Mouse (Mus musculus) embryonic facial prominence, embryonic 12.5 days (tissue): Measurements from ENCODE around the gene Hsf2bp. TPM values are rescaled to one million over a fixed set of nuclear protein-coding genes. Genes with fewer than 3 reads are reported as not detected.

Experiments
- ATAC-seq: fragments of 200-750 bp; cut with Nextera tagmentation; 2 replicates; pipeline ENCODE4 v1.8.0; 2017; ENCODE audit not compliant: insufficient number of reproducible peaks, insufficient read depth, low FRiP score, low TSS enrichment
- H3K27ac ChIP-seq: fragments of 300-500 bp; sonication (generic); 2 replicates; pipeline ENCODE4 v1.5.1; 2016; ENCODE audit warnings: mild to moderate bottlenecking
- H3K27me3 ChIP-seq: fragments of 300-500 bp; sonication (generic); 2 replicates; pipeline ENCODE4 v1.6.1; 2016; ENCODE audit warnings: mild to moderate bottlenecking, moderate library complexity
- H3K36me3 ChIP-seq: fragments of 300-500 bp; sonication (generic); 2 replicates; pipeline ENCODE4 v1.6.1; 2016; ENCODE audit warnings: mild to moderate bottlenecking
- H3K4me1 ChIP-seq: fragments of 300-500 bp; sonication (generic); 2 replicates; pipeline ENCODE4 v1.6.1; 2016
- H3K4me2 ChIP-seq: fragments of 300-500 bp; sonication (generic); replicated peaks from 2 replicates; pipeline ENCODE4 v1.6.1; 2016; ENCODE audit warnings: mild to moderate bottlenecking, moderate library complexity
- H3K4me3 ChIP-seq: fragments of 300-500 bp; sonication (generic); 2 replicates; pipeline ENCODE4 v1.5.1; 2016; ENCODE audit warnings: mild to moderate bottlenecking
- H3K9ac ChIP-seq: fragments of 300-500 bp; sonication (generic); 2 replicates; pipeline ENCODE4 v1.6.1; 2016; ENCODE audit warnings: mild to moderate bottlenecking, moderate library complexity
- H3K9me3 ChIP-seq: fragments of 300-500 bp; sonication (generic); 2 replicates; pipeline ENCODE4 v1.6.1; 2016; ENCODE audit warnings: mild to moderate bottlenecking, moderate library complexity
- WGBS: fragments of 180-500 bp; shearing (Covaris S2); methylation state at CpG from one replicate; pipeline ENCODE4 v1.1.7; 2016; 5-methylcytosine and 5-hydroxymethylcytosine counted together
- polyA plus RNA-seq: library from polyadenylated mRNA; unstranded; fragments of >200 nt; fragmentation: Nextera tagmentation; extraction: Ambion mirVana; gene quantifications from 2 replicates; pipeline ENCODE4 v1.2.1, GENCODE M21; 2016

The Hsf2bp gene
- polyA plus RNA-seq, 1 experiment from 2014 or later: 0.35 TPM

DNA sequence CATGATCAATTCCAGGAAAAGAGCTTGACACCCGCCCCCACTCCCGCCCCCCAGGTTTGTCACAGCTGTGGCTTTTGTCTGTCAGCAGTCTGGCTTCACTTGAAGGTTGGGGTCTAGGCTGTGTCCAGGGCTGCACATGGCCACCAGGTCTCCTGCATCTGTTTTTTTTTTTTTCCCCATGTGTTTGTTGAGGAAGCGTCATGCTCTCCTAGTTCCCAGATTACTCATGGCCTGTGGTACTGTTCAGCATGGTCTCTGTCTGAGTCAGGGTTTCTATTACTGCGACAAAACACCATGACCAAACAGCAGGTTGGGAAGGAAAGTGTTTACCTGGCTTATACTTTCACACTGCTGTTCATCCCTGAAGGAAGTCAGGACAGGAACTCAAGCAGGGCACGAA is 121.8 kb downstream of the Hsf2bp start:
- Histone ChIP-seq H3K4me1 (peaks cover 27% of the 10 kb centered on the region), H3K36me3 (no peaks in the 10 kb centered on the region), H3K27me3 (no peaks in the 10 kb centered on the region), H3K4me2 (no peak overlapping the region), H3K27ac (no peak overlapping the region), H3K4me3 (no peak overlapping the region), H3K9me3 (0 out of 2 replicates have a peak, but pooled peaks cover 4% of the 10 kb centered on the region), H3K9ac (no peak overlapping the region)
- WGBS: 88% methylated on average over 5 of the region's 5 CpGs
- no peak for ATAC-seq

DNA sequence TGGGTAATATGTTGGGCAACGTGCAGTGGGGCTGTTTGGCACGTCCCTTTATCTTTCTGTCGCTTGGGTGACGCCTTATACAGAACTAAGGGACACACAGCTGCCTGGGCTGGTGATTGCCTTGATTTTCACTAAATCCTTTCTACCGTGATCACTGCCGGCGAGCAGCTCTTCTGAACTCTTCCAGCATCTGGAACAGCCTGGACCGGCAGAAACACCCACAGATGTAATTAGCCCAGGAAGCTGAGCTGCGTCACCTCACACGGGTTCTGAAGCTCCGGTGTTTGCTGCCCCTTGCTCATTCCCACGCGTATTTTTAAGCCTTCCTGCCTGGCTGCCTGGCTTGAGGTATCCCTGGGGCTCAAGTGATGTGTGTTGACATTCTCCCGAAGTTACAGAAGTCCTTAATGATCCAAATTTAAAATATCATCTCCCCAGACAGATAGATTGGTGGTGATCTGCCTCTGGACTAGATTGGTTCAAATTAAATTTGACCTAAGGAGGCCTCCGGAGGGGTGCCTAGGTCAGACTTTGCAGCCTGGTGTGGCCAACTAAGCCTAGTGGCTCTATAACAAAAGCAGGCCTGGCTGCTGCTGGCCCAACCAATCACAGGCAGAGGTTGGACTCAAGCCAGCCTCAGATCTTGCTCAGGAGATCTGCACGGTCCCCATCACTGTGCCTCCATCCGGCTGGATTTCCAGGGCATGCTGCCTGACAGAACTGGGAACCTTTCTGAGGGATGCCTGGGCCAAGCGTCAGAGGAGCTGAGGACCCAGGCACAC is 123.1 kb downstream of the Hsf2bp start:
- Histone ChIP-seq H3K4me3 (no peak overlapping the region), H3K4me2 (no peak overlapping the region), H3K9ac (no peak overlapping the region), H3K4me1 (peaks cover 27% of the 10 kb centered on the region), H3K27me3 (no peaks in the 10 kb centered on the region), H3K36me3 (no peaks in the 10 kb centered on the region), H3K27ac (peak overlapping the region; percentile 65; the same call in 1 of the 2 replicates), H3K9me3 (0 out of 2 replicates have a peak, but pooled peaks cover 4% of the 10 kb centered on the region)
- 42% methylated on average over 18 of the region's 18 CpGs for WGBS
- no peak for ATAC-seq

DNA sequence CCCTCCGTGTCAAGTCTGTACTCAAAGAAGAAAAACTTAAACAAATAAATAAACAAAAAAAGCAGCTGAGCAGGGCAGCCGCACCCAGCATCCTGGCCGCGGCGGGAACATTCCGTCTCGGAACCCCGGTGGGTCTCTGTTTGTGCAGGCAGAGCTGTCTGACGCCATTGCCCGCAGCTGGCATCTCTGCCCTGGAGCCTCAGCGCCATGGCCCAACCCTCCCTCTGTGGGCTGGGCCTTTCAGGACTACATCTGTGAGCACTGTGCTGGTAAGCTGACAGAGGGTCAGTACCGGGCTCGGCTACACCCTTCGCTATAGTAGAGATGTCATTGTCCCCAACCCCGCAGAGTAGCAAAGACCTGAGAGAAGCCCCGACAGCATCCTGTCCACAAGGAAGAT is 123.8 kb downstream of the Hsf2bp start:
- H3K4me3 ChIP-seq: no peak overlapping the region
- H3K4me2 ChIP-seq: no peak overlapping the region
- no peaks in the 10 kb centered on the region for H3K27me3 ChIP-seq
- ATAC-seq: no peak
- H3K27ac ChIP-seq: peak overlapping the region; percentile 65; the same call in 1 of the 2 replicates
- 80% methylated on average over 16 of the region's 16 CpGs for WGBS
- H3K4me1 ChIP-seq: peaks cover 27% of the 10 kb centered on the region
- no peaks in the 10 kb centered on the region for H3K36me3 ChIP-seq
- H3K9me3 ChIP-seq: no peaks in the 10 kb centered on the region
- H3K9ac ChIP-seq: no peak overlapping the region

DNA sequence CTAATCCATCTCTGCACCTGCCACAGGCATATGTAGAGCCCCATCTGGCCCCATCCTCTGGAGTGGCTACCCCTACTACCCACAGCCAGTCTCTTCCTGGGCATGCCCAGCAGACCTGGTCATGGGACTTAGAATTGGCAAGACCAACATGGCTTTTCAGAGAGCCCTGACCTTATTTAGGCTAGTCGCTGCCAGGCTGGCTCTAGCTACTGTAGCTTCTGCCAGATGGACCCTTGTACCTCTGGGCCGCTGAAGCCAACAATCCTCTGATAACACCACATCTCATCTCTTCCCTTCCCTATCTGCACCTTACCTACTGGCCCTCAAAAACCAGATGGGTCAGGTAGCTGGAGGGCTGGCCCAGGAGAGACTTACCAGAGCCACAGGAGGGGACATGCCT is 127.2 kb downstream of the Hsf2bp start:
- no peak overlapping the region for H3K4me2 ChIP-seq
- no peaks in the 10 kb centered on the region for H3K27me3 ChIP-seq
- no peaks in the 10 kb centered on the region for H3K9me3 ChIP-seq
- H3K27ac ChIP-seq: no peak overlapping the region
- no peak overlapping the region for H3K9ac ChIP-seq
- no peak for ATAC-seq
- WGBS: 94% methylated on average over 2 of the region's 2 CpGs
- H3K4me3 ChIP-seq: no peak overlapping the region
- H3K4me1 ChIP-seq: peaks cover 15% of the 10 kb centered on the region
- no peaks in the 10 kb centered on the region for H3K36me3 ChIP-seq

DNA sequence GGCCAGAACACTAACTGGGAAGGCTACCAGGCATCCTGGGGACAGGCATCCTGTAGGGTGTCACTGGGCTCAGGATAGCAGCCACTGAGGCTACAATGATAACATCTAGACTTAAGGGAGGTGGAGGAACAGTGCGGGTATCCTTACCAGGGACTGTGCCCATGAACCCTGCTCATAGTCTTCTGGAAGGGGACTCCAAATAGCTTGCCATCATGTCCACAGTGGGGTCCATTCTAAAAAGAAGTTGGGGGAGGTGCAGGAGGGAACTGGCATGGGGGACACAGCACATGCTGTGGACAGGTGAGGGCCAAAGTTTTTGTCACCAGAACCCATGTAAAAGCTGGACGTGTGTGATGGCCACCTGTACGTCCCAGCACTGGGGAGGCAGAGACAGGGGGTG is 129.7 kb downstream of the Hsf2bp start:
- no peak overlapping the region for H3K4me2 ChIP-seq
- H3K27ac ChIP-seq: no peak overlapping the region
- no peaks in the 10 kb centered on the region for H3K9me3 ChIP-seq
- WGBS: 84% methylated on average over 3 of the region's 3 CpGs
- no peaks in the 10 kb centered on the region for H3K4me1 ChIP-seq
- H3K27me3 ChIP-seq: no peaks in the 10 kb centered on the region
- no peak overlapping the region for H3K4me3 ChIP-seq
- ATAC-seq: no peak
- no peak overlapping the region for H3K9ac ChIP-seq
- H3K36me3 ChIP-seq: no peaks in the 10 kb centered on the region

DNA sequence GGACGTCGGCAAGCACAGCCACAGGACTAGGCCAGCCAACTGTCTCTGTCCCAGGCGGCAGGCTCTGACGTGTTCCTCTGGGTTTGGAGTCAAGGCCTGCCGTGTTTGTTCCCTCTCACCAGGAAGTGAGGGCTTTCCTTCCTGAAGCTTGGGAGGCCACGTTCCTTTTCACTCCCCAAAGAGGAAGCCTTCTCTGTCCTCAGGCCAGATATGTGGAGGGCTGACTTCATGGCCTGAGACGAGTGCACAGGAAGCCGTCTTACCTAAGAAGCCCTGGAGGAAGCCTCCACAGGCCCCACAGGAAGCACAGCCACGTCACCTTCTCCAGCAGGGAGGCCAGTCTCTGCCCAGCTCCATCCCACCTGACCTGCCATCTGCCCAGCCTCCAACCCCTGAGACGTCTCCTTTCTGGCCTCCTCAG is 130.3 kb downstream of the Hsf2bp start:
- ATAC-seq: no peak
- Histone ChIP-seq H3K4me1 (no peaks in the 10 kb centered on the region), H3K27ac (no peak overlapping the region), H3K4me2 (no peak overlapping the region), H3K36me3 (no peaks in the 10 kb centered on the region), H3K9me3 (no peaks in the 10 kb centered on the region), H3K4me3 (no peak overlapping the region), H3K9ac (no peak overlapping the region), H3K27me3 (no peaks in the 10 kb centered on the region)
- 49% methylated on average over 10 of the region's 10 CpGs for WGBS

DNA sequence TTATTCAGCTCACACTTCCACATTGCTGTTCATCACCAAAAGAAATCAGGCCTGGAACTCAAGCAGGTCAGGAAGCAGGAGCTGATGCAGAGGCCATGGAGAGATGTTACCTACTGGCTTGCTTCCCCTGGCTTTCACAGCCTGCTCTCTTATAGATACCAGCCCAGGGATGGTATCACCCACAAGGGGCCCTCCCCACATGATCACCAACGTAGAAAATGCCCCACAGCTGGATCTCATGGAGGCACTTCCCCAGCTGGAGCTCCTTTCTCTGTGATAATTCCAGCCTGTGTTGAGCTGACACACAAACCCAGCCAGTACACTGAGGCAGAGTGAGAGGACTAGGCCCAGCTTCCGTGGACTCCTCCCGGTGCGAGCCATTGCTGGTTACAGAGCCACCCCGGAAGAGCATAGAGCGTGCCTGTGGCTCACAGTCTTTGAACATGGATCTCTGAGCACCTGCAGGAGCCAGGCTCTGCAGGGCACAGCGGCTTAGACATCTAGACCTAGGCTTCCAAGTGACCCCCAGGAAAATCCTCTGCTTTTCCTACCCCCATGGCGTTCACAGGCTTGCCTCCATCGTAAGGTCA is 130.9 kb downstream of the Hsf2bp start:
- ATAC-seq: no peak
- Histone ChIP-seq H3K4me1 (no peaks in the 10 kb centered on the region), H3K9ac (no peak overlapping the region), H3K9me3 (no peaks in the 10 kb centered on the region), H3K36me3 (no peaks in the 10 kb centered on the region), H3K4me2 (no peak overlapping the region), H3K27me3 (no peaks in the 10 kb centered on the region), H3K27ac (0 out of 2 replicates have a peak overlapping the region, but pooled peaks have one; percentile 12), H3K4me3 (no peak overlapping the region)
- WGBS: 88% methylated on average over 9 of the region's 9 CpGs

DNA sequence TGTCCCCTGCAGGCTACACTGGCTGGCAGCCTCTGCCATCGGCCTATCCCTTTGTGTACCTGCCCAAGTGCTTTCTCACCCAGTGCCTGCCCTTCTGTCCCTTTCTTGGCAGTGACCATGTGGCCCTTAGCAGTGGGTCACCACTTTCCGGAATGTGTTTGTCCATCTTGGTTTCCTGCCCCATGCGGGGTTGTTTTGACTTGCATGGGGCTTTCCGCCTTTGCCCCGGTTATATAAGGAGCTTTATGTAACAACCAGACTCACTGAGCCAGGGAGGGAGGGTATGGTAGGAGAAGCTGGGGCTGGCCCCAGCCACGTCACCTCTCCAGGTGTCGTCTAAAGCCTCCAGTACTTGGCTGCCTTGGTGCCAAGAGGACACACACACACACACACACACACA is 132.1 kb downstream of the Hsf2bp start:
- ATAC-seq: no peak
- WGBS: 82% methylated on average over 7 of the region's 7 CpGs
- H3K27ac ChIP-seq: no peak overlapping the region

DNA sequence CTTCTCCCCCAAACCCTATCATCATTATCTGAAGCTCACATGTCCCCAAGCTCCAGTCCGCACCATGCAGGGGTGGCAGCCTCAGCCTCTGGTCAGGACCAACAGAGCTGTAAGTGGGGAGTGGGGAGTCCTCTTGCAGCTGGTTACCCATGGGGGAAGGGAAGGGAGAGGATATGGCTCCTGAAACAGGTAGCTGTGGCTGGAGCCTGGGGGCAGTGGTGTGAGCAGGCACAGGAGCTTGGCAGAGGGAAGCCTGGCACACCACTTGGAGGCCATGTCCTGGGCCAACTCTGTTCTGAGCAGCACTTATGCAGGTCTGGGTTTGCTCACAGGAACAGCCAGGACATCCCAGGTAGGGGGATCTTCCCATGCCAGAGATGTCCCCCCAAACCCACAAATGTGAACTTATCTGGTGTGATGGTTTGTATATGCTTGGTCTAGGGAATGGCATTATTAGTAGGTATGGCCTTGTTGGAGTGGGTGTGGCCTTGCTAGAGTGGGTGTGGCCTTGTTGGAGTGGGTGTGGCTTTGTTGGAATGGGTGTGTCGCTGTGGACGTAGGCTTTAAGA is 133.4 kb downstream of the Hsf2bp start:
- no peak for ATAC-seq
- WGBS: 78% methylated on average over 3 of the region's 3 CpGs
- Histone ChIP-seq H3K27me3 (no peaks in the 10 kb centered on the region), H3K36me3 (no peaks in the 10 kb centered on the region), H3K4me1 (no peaks in the 10 kb centered on the region), H3K4me3 (no peak overlapping the region), H3K9ac (no peak overlapping the region), H3K4me2 (no peak overlapping the region), H3K9me3 (no peaks in the 10 kb centered on the region), H3K27ac (no peak overlapping the region)

More for the DNA sequence above, 132.1 kb downstream of the Hsf2bp start:
- no peaks in the 10 kb centered on the region for H3K27me3 ChIP-seq
- H3K4me2 ChIP-seq: no peak overlapping the region
- H3K9ac ChIP-seq: no peak overlapping the region
- H3K4me1 ChIP-seq: no peaks in the 10 kb centered on the region
- no peaks in the 10 kb centered on the region for H3K9me3 ChIP-seq
- H3K4me3 ChIP-seq: no peak overlapping the region
- no peaks in the 10 kb centered on the region for H3K36me3 ChIP-seq

DNA sequence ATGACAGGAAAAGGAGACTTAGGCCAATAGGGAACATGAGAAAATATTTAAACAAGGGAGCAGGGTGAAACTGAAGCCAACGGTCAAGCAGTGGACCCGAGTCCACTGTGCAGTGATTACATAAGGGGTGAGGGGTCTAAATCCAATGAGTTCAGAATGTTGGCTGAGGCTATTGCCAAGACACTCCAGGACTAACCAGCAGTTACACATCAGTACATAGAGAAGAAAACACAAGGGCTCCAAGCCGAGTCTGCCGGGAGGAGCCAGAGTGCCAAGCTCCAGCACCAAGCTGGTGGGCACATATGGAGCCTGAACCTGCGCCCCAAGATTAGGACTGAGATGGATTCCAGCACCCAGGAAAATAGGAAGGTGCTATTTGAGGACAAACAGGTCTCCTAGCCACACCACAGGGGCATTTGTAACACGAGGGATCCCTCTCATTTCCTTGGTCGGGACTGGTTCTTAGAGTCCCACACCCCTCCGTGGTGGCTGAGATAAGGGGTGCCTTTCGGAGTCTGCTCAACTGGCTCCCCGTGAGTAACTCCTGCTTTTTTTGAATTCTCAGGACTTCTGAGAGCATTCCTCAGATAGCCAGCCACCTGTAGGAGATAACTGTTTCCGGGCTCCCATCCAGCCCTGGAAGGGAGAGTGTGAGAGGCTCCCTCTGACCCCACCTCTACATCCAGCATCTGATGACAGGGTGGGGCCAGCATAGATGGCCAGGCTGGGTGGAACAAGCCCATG is 134.5 kb downstream of the Hsf2bp start:
- H3K4me3 ChIP-seq: no peak overlapping the region
- H3K4me1 ChIP-seq: no peaks in the 10 kb centered on the region
- H3K27me3 ChIP-seq: no peaks in the 10 kb centered on the region
- H3K4me2 ChIP-seq: no peak overlapping the region
- no peaks in the 10 kb centered on the region for H3K36me3 ChIP-seq
- no peaks in the 10 kb centered on the region for H3K9me3 ChIP-seq
- no peak overlapping the region for H3K9ac ChIP-seq
- no peak for ATAC-seq
- no peak overlapping the region for H3K27ac ChIP-seq
- WGBS: 72% methylated on average over 11 of the region's 11 CpGs

DNA sequence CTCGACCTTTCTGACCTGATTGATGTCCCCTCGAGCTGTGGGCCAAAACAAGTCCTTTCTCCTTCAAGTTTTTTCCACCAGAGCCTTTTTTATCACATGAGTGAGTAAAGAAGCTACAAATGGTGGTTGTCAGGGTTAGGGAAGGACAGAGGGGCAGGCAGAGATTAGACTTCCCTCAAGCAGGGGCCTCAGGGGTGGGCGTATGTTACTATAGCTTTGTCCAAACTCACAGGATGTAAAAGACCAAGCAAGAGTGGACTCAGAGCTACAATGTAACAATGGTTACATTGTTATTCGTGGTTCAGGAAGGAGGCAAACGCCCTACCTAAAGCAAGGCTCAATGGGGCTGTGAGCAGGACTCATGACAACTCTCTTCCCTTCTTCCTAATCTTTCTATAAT is 137.2 kb downstream of the Hsf2bp start:
- Histone ChIP-seq H3K4me3 (no peak overlapping the region), H3K9me3 (no peaks in the 10 kb centered on the region), H3K27ac (no peak overlapping the region), H3K36me3 (no peaks in the 10 kb centered on the region), H3K27me3 (no peaks in the 10 kb centered on the region), H3K4me1 (no peaks in the 10 kb centered on the region), H3K4me2 (no peak overlapping the region), H3K9ac (no peak overlapping the region)
- no peak for ATAC-seq
- 50% methylated on average over 5 of the region's 5 CpGs for WGBS
